Mouse (Mus musculus) spleen, postnatal 10 days (tissue): ENCODE results near the gene Cdca8.
"Not testable (repeated sequence)": the region's sequence is repeated elsewhere in the genome, so short reads cannot be mapped to it uniquely, and the experiment has no call there.

Experiments used
- DNase-seq, 2 experiments: peaks; one replicate each; pipeline ENCODE4 v3.0.0; 2021 to 2022; ENCODE audit warnings: low spot score in 2 of 2

The Cdca8 gene

GRCm38 (mm10) chr4:124939211-124939610 is at the start of gene Cdca8:
Gene Cdca8, minus strand, starts transcription at chr4:124939311.
- not testable (repeated sequence) for DNase-seq

- no peak for DNase-seq
Measured at GRCm38 (mm10) chr4:124988382-124988781, 49.3 kb upstream of the Cdca8 start.

GRCm38 (mm10) chr4:124987711-124988097 is 48.6 kb upstream of the Cdca8 start:
- DNase-seq: no peak

- no peak for DNase-seq
Measured at GRCm38 (mm10) chr4:124986739-124987710, 47.9 kb upstream of the Cdca8 start.

GRCm38 (mm10) chr4:124985671-124986602 is 46.8 kb upstream of the Cdca8 start, which contains the start of gene Rspo1:
Gene Rspo1, plus strand, starts transcription at chr4:124986430.
- no peak for DNase-seq

GRCm38 (mm10) chr4:124984871-124985670 is 46.0 kb upstream of the Cdca8 start:
- no peak for DNase-seq

- DNase-seq: peak in 1 of 2 experiments; percentile 49
Measured at GRCm38 (mm10) chr4:124983893-124984526, 44.9 kb upstream of the Cdca8 start.

GRCm38 (mm10) chr4:124978201-124978600 is 39.1 kb upstream of the Cdca8 start:
- no peak for DNase-seq

GRCm38 (mm10) chr4:124973296-124973695 is 34.2 kb upstream of the Cdca8 start:
- DNase-seq: no peak

GRCm38 (mm10) chr4:124972316-124972715 is 33.2 kb upstream of the Cdca8 start:
- DNase-seq: no peak

- no peak for DNase-seq
Measured at GRCm38 (mm10) chr4:124971094-124971493, 32.0 kb upstream of the Cdca8 start.

- DNase-seq: no peak
Measured at GRCm38 (mm10) chr4:124970677-124971076, 31.6 kb upstream of the Cdca8 start.

- DNase-seq: no peak
Measured at GRCm38 (mm10) chr4:124970194-124970593, 31.1 kb upstream of the Cdca8 start.

- DNase-seq: no peak
Measured at GRCm38 (mm10) chr4:124969219-124969848, 30.2 kb upstream of the Cdca8 start.

- no peak for DNase-seq
Measured at GRCm38 (mm10) chr4:124968711-124969110, 29.6 kb upstream of the Cdca8 start.

- no peak for DNase-seq
Measured at GRCm38 (mm10) chr4:124964912-124965599, 25.9 kb upstream of the Cdca8 start.

GRCm38 (mm10) chr4:124962576-124962975 is 23.5 kb upstream of the Cdca8 start:
- no peak for DNase-seq

GRCm38 (mm10) chr4:124960940-124961339 is 21.8 kb upstream of the Cdca8 start:
- no peak for DNase-seq

GRCm38 (mm10) chr4:124959062-124959461 is 20.0 kb upstream of the Cdca8 start:
- no peak for DNase-seq

- no peak for DNase-seq
Measured at GRCm38 (mm10) chr4:124957284-124957683, 18.2 kb upstream of the Cdca8 start.
